Mouse (Mus musculus): Measurements from ENCODE around the gene Disp1. TPM values are rescaled to one million over a fixed set of nuclear protein-coding genes. Genes with fewer than 3 reads are reported as not detected.

Disp1 gene
- polyA plus RNA-seq, 1 experiment from 2014 or later: 10.8 TPM

DNA sequence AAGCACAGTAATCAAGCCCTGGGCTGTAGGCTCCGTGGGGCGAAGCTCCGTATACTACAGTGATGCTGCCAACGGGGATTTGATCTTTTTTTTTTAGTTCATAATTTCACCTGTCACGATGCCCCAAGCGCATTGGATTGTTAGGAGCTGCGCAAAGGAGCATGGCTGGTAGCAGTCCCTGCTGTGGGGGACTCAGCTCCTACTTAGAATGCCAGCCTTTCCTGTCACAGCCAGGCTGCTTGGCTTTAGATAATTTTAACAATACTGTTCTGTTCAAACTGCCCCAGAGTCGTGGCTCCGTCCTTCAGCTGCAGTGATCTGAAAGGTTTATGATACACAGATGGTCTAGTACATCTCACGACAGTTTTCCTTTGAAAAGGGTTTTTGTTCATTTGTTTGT lies 29.9 kb downstream of the Disp1 start:
- Histone ChIP-seq H3K4me1 (peaks cover 65% of the 10 kb centered on the region), H3K4me3 (no peak overlapping the region), H3K27ac (0 out of 2 replicates have a peak overlapping the region, but pooled peaks have one; percentile 42), H3K27me3 (ENCODE audit: insufficient read depth, poor library complexity, severe bottlenecking) (no peaks in the 10 kb centered on the region), H3K36me3 (no peaks in the 10 kb centered on the region), H3K9me3 (no peaks in the 10 kb centered on the region)
- DNase-seq (ENCODE audit: low spot score): no peak
- 65% methylated on average over 10 of the region's 10 CpGs for WGBS

DNA sequence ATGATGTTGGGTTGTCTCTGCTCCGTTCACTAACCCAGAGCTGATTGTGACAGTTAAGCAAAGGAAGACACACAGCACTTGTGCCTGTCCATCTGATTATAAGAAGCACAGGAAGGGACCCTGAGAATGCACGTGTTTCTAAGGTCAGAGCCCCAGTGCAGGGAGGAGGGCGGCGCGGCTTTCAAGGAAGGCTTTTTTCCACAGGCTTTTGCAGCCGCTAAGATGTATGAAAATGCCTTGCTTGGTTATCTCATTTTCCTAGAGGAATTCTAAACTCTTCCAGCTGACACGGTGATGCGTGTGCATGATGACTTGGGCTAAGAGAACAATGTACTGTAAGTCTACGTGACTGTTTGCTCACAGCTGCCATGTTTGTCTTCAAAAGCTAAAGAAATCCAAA lies 30.9 kb downstream of the Disp1 start:
- H3K27me3 ChIP-seq (ENCODE audit: insufficient read depth, poor library complexity, severe bottlenecking): 0 out of 2 replicates have a peak, but pooled peaks cover 2% of the 10 kb centered on the region
- 38% methylated on average over 9 of the region's 9 CpGs for WGBS
- peak overlapping the region; percentile 23; the same call in 1 of the 2 replicates for H3K27ac ChIP-seq
- no peaks in the 10 kb centered on the region for H3K9me3 ChIP-seq
- DNase-seq (ENCODE audit: low spot score): no peak
- no peak overlapping the region for H3K4me3 ChIP-seq
- peaks cover 71% of the 10 kb centered on the region for H3K4me1 ChIP-seq
- H3K36me3 ChIP-seq: no peaks in the 10 kb centered on the region

DNA sequence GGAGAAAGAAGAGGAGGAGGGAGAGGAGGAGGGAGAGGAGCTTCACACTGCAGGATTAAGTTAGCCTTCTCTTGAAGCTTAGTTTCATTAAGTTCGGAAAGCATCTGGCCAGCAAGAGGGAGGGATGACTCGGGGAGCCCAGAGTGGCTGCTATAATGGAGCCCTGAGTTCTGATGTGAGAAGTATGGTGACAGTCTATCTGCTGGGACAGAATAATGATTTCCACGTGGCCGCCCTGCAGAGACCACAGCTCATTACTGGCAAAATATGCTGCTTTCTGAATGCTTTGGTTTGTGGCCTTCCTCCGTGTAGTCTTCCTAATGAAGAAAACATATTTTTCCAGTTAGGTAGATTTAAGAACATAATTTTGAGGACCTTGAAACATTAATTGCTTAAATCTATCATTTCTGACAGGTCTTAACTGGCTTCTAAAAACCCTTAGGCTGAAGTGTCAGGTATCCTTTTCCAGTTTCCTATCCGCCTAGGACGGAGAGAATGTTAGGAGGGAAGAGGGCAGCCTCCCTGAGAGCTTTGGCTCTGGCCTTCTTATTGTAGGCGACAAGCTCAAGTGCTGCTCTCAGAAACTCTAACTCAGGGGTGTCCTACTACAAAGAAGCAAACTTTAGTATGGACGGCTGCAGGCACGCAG lies 32.2 kb downstream of the Disp1 start:
- peak overlapping the region; percentile 37; the same call in 1 of the 2 replicates for H3K27ac ChIP-seq
- H3K36me3 ChIP-seq: no peaks in the 10 kb centered on the region
- H3K4me1 ChIP-seq: peaks cover 78% of the 10 kb centered on the region
- 0 out of 2 replicates have a peak, but pooled peaks cover 3% of the 10 kb centered on the region for H3K27me3 ChIP-seq (ENCODE audit: insufficient read depth, poor library complexity, severe bottlenecking)
- DNase-seq (ENCODE audit: low spot score): no peak
- no peaks in the 10 kb centered on the region for H3K9me3 ChIP-seq
- 43% methylated on average over 10 of the region's 10 CpGs for WGBS
- H3K4me3 ChIP-seq: no peak overlapping the region

DNA sequence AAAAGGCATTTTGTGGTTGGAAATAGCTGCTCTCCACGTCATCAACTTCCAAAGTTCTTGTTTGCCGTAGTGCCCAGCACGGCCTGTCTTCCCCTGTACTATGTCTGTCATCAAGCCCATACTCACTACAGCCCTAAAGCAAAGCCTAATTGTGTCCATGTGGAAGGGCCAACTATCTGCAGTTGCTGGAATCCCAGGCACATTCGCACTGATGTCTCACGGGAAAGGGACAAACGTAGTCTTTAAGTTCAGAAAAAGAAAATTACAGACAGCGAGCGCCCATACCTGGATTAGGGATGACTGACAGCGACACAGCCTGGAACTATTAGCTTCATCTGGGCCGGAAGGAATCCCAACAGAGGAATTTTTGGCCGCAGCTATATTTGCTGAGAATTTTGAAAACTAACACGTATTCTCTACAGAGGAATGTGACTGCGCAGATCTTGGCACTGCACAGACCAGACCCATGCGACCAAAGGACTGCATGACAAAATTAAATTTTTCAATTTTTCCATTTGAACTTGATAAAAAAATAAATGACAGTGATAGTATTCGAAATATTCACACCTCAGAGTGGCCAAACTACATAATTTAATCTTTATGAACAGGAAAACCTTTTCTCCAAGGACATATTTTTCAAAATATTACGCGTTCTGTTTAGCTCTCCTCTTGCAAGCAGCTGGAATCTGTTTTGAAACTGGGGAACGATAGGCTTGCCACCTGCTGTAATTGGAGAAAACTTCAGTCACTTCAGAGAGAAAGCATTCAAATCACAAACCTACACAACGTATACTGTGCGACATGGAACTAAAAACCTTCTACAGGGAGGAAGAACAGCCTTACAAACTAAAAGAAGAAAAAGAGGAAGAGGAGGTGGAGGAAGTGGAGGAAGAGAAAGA lies 33.0 kb downstream of the Disp1 start:
- Histone ChIP-seq H3K9me3 (no peaks in the 10 kb centered on the region), H3K36me3 (no peaks in the 10 kb centered on the region), H3K4me3 (no peak overlapping the region), H3K27me3 (ENCODE audit: insufficient read depth, poor library complexity, severe bottlenecking) (0 out of 2 replicates have a peak, but pooled peaks cover 3% of the 10 kb centered on the region), H3K4me1 (peaks cover 86% of the 10 kb centered on the region), H3K27ac (peak overlapping the region; percentile 37; the same call in 1 of the 2 replicates)
- no peak for DNase-seq (ENCODE audit: low spot score)
- WGBS: 57% methylated on average over 20 of the region's 20 CpGs

DNA sequence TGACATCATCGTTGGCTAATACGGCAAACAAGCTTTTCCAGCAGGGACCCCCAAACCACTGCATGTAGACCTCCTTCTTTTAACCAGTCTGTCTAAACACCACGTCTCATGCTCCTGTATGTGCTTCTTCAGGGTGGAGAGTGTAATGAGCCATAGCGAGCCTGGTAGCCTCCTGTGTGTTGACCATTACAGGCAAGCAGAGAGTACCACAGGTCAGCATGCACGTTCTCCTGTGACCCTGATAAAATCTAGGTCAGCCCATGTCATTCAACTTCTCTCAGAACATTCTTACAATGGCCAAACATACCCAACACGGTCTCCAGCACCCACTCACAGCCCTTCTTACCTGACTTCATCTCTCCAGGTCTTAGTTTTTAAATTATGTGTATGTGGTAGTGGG lies 35.8 kb downstream of the Disp1 start:
- H3K4me1 ChIP-seq: peaks cover 76% of the 10 kb centered on the region
- H3K4me3 ChIP-seq: no peak overlapping the region
- no peaks in the 10 kb centered on the region for H3K9me3 ChIP-seq
- 0 out of 2 replicates have a peak, but pooled peaks cover 3% of the 10 kb centered on the region for H3K27me3 ChIP-seq (ENCODE audit: insufficient read depth, poor library complexity, severe bottlenecking)
- no peaks in the 10 kb centered on the region for H3K36me3 ChIP-seq
- no peak overlapping the region for H3K27ac ChIP-seq
- DNase-seq (ENCODE audit: low spot score): no peak
- WGBS: 80% methylated on average over 6 of the region's 6 CpGs

DNA sequence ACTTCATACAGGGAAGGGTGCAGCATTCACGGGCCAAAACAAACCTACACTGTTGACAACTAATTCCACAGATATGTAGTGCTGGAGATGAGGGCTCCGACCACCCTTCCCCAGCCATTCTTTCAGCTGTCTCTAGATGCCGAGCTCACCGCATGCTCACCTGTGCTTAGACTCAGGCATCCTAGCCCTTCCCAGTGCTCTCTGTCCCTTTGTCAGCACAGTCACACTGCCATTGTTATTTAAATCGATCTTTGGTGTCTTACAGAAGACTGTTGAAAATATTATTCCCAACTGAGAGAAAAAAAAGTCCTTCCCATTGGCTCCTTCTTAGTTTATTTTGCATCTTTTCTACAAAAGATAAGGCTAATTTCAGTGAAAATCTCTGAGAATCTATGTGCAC lies 36.6 kb downstream of the Disp1 start:
- Histone ChIP-seq H3K9me3 (no peaks in the 10 kb centered on the region), H3K4me3 (no peak overlapping the region), H3K36me3 (no peaks in the 10 kb centered on the region), H3K27me3 (ENCODE audit: insufficient read depth, poor library complexity, severe bottlenecking) (0 out of 2 replicates have a peak, but pooled peaks cover 3% of the 10 kb centered on the region), H3K4me1 (peaks cover 68% of the 10 kb centered on the region), H3K27ac (peak overlapping the region; percentile 23; the same call in 1 of the 2 replicates)
- DNase-seq (ENCODE audit: low spot score): no peak
- 74% methylated on average over 5 of the region's 5 CpGs for WGBS

DNA sequence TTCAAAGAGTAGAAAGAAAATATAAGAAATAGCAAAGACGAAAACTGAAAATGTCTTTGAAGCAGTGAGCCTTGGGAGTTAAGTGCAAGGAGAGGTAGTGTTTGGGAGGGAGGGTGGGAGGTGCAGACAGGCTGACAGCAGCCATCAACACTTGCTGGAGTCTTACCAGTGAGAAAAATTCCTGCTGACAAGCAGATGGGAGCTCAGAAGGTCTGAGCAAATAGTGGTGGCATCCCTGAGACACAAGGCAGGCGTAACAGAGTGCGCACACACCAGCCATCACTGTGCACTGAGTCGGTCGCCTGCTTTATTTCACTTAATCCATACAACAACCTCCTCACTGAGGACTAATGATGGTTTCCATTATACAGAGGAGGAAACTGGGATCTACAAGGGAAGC lies 37.8 kb downstream of the Disp1 start:
- Histone ChIP-seq H3K4me1 (peaks cover 66% of the 10 kb centered on the region), H3K9me3 (no peaks in the 10 kb centered on the region), H3K27me3 (ENCODE audit: insufficient read depth, poor library complexity, severe bottlenecking) (0 out of 2 replicates have a peak, but pooled peaks cover 3% of the 10 kb centered on the region), H3K4me3 (no peak overlapping the region), H3K36me3 (no peaks in the 10 kb centered on the region), H3K27ac (peak overlapping the region; percentile 23)
- DNase-seq (ENCODE audit: low spot score): peak; percentile 84
- 34% methylated on average over 5 of the region's 5 CpGs for WGBS

DNA sequence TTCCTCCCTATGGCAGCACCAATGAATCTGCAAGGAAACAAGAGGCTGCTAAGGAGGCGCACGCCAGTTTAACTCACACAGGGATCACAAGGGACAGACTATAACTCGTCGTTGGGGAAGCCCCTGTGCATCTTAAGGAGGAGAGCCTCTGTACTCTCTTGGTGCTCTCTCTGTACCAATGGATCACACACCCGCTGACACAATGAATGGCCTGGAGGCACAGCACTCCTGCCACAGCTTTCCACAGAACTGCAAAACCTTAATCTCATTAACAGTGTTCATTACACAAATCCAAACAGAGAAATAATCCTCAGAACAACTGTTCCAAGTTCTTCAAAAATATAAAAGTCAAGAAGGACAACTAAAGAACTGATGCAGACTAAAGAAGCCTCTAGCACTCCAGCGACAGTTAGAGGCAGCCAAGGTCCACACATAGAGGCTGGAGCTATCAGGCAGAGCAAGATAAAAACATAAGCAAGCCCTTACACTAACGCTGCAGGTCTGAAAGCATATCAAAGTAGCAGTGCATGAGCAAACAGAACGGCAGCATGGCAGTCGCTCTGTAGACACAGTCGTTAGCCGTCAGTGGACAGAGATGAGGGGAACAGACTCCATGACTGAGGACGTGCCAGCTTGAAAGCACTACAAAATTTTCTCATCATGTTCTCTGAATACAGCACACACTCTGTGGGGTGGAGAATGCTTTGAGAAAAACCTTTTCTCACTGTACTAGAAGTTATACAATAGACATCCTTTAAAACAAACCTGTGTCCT lies 38.5 kb downstream of the Disp1 start:
- 36% methylated on average over 12 of the region's 12 CpGs for WGBS
- Histone ChIP-seq H3K27ac (peak overlapping the region; percentile 37), H3K36me3 (no peaks in the 10 kb centered on the region), H3K4me3 (0 out of 2 replicates have a peak overlapping the region, but pooled peaks have one; percentile 22), H3K9me3 (no peaks in the 10 kb centered on the region), H3K4me1 (peaks cover 63% of the 10 kb centered on the region), H3K27me3 (ENCODE audit: insufficient read depth, poor library complexity, severe bottlenecking) (0 out of 2 replicates have a peak, but pooled peaks cover 3% of the 10 kb centered on the region)
- DNase-seq (ENCODE audit: low spot score): no peak

DNA sequence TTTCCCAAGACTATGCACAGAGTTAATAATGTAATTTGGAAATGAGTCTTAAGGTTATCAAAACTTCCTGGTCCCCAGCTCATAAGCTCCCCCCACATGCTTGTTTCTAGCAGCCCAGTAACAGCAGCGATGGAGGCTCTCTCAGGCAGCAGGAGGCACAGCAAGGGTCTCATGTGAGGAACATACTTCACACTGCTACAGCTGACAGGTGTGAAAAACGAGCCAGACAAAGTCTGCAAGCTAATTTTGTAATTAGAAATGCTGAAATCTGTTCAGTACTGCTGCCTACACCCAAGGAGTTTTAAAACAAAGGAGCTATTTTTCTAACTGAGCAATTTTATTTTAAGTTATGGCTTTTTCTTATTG lies 40.3 kb downstream of the Disp1 start:
- H3K27ac ChIP-seq: no peak overlapping the region
- H3K9me3 ChIP-seq: no peaks in the 10 kb centered on the region
- H3K4me3 ChIP-seq: no peak overlapping the region
- 0 out of 2 replicates have a peak, but pooled peaks cover 3% of the 10 kb centered on the region for H3K27me3 ChIP-seq (ENCODE audit: insufficient read depth, poor library complexity, severe bottlenecking)
- DNase-seq (ENCODE audit: low spot score): no peak
- 30% methylated on average over 2 of the region's 2 CpGs for WGBS
- H3K4me1 ChIP-seq: peaks cover 50% of the 10 kb centered on the region
- no peaks in the 10 kb centered on the region for H3K36me3 ChIP-seq

DNA sequence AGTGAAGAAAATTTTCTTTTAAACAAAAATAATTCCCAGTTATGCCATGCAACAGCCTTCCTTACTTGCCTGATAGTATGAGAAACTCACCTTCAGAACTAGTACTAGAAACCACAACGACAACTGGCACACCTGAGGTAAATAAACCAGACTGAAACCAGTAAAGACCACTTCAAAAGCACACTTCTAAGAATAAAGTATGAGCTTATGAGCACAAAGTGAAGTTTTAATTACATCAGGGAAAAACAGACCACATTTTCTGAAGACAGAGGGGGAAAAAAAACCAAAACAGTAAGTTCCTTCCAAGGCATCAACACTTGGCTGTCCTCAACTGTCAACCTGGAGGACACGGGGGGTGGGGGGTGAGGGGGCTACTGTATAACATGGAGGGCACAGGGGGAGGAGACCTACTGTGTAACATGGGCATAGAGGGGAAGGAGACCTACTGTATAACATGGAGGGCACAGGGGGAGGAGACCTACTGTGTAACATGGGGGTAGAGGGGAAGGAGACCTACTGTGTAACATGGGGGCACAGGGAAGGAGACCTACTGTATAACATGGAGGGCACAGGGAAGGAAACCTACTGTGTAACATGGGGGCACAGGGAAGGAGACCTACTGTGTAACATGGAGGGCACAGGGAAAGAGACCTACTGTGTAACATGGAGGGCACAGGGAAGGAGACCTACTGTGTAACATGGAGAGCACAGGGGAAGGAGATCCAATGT lies 40.9 kb downstream of the Disp1 start:
- 85% methylated on average over 2 of the region's 2 CpGs for WGBS
- no peak overlapping the region for H3K4me3 ChIP-seq
- H3K36me3 ChIP-seq: no peaks in the 10 kb centered on the region
- H3K4me1 ChIP-seq: peaks cover 48% of the 10 kb centered on the region
- H3K9me3 ChIP-seq: no peaks in the 10 kb centered on the region
- H3K27ac ChIP-seq: no peak overlapping the region
- H3K27me3 ChIP-seq (ENCODE audit: insufficient read depth, poor library complexity, severe bottlenecking): 0 out of 2 replicates have a peak, but pooled peaks cover 1% of the 10 kb centered on the region
- no peak for DNase-seq (ENCODE audit: low spot score)

DNA sequence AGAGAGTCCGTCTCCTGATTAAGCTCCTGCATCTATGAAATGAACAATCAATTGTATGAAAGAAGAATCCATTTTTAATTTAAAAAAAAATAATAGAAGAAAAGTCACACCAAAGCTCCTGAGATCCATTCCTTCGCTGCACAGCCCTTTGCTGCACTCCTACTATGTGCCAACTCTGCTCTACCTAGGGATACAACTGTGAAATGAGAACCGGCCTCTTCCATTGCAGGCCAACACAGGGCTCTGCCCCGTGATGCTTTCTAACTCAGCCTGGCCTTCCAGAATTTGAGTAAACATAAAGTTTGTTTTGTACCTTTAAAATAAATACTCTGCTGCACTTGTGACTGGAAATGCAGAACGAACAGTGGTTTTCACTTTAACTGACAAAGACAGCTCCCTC lies 42.0 kb downstream of the Disp1 start:
- no peaks in the 10 kb centered on the region for H3K27me3 ChIP-seq (ENCODE audit: insufficient read depth, poor library complexity, severe bottlenecking)
- no peak overlapping the region for H3K4me3 ChIP-seq
- H3K9me3 ChIP-seq: no peaks in the 10 kb centered on the region
- peaks cover 37% of the 10 kb centered on the region for H3K4me1 ChIP-seq
- no peak for DNase-seq (ENCODE audit: low spot score)
- 84% methylated on average over 5 of the region's 5 CpGs for WGBS
- no peak overlapping the region for H3K27ac ChIP-seq
- no peaks in the 10 kb centered on the region for H3K36me3 ChIP-seq

DNA sequence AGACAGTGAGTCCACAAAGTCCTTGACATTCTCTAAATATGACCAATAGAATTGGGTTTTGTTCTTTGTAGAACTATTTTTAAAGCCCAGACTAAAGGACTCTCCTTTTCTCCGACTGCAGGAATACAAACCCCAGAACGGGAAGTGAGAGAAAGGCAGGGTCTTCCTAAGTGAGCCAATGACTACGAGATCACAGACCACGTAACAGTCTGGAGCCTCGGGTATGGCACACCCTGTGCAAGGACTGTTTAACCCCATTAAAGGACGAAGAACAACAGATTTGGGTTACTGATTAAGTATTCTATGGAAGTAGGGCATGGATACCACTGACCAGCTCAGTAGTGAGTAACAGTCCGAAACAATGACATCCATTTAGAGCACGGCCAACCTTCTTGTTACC lies 46.1 kb downstream of the Disp1 start:
- H3K4me3 ChIP-seq: no peak overlapping the region
- no peak overlapping the region for H3K27ac ChIP-seq
- no peaks in the 10 kb centered on the region for H3K9me3 ChIP-seq
- H3K36me3 ChIP-seq: no peaks in the 10 kb centered on the region
- H3K27me3 ChIP-seq (ENCODE audit: insufficient read depth, poor library complexity, severe bottlenecking): no peaks in the 10 kb centered on the region
- WGBS: 84% methylated on average over 8 of the region's 8 CpGs
- peaks cover 15% of the 10 kb centered on the region for H3K4me1 ChIP-seq
- no peak for DNase-seq (ENCODE audit: low spot score)
